Mouse (Mus musculus): ENCODE measurements at regions not wholly inside any gene's neighbourhood (a gene's known extent, or its start where the extent isn't known, plus 50 kb on each side); places are given as distances from the start of the nearest gene placed in this dataset.

- Histone ChIP-seq H3K27ac (ENCODE audit: insufficient read depth, low read depth, low read length) (no peak overlapping the region), H3K4me3 (ENCODE audit: insufficient read depth, low read depth, low read length) (no peak overlapping the region), H3K4me1 (ENCODE audit: control insufficient read depth, insufficient read depth, low read length) (0 out of 2 replicates have a peak, but pooled peaks cover 3% of the 10 kb centered on the region)
- WGBS = 93% methylated on average over 6 of the region's 6 CpGs
- TF ChIP-seq POLR2A (IDR thresholded peaks at IDR 0.05; ENCODE audit: insufficient read depth, low read depth, low read length) (no peak), CTCF (IDR thresholded peaks at IDR 0.05; ENCODE audit: insufficient read depth, low read depth, low read length) (no peak)
Observed at GRCm38 (mm10) chr3:53343638-53344037, 119.5 kb downstream of the Nhlrc3 start.

GRCm38 (mm10) chr3:53341304-53342206, 121.6 kb downstream of the Nhlrc3 start:
- no peak overlapping the region for H3K27ac ChIP-seq (ENCODE audit: insufficient read depth, low read depth, low read length)
- H3K4me1 ChIP-seq (ENCODE audit: control insufficient read depth, insufficient read depth, low read length) = 0 out of 2 replicates have a peak, but pooled peaks cover 3% of the 10 kb centered on the region
- H3K4me3 ChIP-seq (ENCODE audit: insufficient read depth, low read depth, low read length) = no peak overlapping the region
- TF ChIP-seq POLR2A (IDR thresholded peaks at IDR 0.05; ENCODE audit: insufficient read depth, low read depth, low read length) (no peak), CTCF (IDR thresholded peaks at IDR 0.05; ENCODE audit: insufficient read depth, low read depth, low read length) (no peak)
- 69% methylated on average over 22 of the region's 22 CpGs for WGBS

DNA sequence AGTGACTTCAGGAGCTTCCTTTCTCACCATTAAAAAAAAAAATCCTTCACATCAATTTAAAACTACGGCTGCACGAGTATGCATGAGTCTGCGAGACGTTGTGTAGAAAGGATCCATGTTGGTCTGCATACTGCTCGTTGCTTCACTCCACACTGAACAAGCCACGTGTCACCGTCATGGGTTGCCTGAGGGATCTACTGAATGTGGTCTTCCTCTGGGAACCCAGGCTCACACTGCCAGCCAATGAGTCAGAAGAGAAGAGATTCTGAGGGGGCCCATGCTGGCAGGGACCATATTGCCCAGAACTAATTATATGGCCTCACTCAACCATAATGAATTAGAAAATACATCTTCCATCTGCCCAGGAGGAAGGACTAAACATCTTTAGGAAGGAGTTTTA, 124.6 kb downstream of the Nhlrc3 start:
- WGBS = 93% methylated on average over 7 of the region's 7 CpGs
- TF ChIP-seq CTCF (IDR thresholded peaks at IDR 0.05; ENCODE audit: insufficient read depth, low read depth, low read length) (no peak), POLR2A (IDR thresholded peaks at IDR 0.05; ENCODE audit: insufficient read depth, low read depth, low read length) (no peak)
- 0 out of 2 replicates have a peak, but pooled peaks cover 3% of the 10 kb centered on the region for H3K4me1 ChIP-seq (ENCODE audit: control insufficient read depth, insufficient read depth, low read length)
- no peak overlapping the region for H3K27ac ChIP-seq (ENCODE audit: insufficient read depth, low read depth, low read length)
- no peak overlapping the region for H3K4me3 ChIP-seq (ENCODE audit: insufficient read depth, low read depth, low read length)

DNA sequence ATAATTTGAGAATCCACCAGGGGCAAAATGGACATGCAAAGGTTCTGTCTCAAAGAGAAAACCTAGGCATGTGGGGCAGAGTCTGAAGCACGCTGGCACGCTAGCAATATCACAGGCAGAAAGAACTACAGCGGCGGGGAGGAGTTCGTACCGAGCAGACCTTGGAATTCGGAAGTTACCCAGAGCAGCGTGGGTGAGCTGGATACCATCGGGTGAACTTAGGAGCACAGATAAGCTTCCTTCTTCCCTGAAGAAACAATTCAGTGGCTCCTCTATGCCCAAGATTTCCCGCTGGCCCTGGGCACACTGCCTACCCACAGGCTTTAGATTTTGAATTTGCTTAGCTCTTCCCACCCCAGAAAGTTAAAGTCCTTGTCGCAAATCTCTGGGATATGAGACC, 129.1 kb downstream of the Nhlrc3 start:
- no peak overlapping the region for H3K27ac ChIP-seq (ENCODE audit: insufficient read depth, low read depth, low read length)
- no peaks in the 10 kb centered on the region for H3K4me1 ChIP-seq (ENCODE audit: control insufficient read depth, insufficient read depth, low read length)
- TF ChIP-seq POLR2A (IDR thresholded peaks at IDR 0.05; ENCODE audit: insufficient read depth, low read depth, low read length) (no peak), CTCF (IDR thresholded peaks at IDR 0.05; ENCODE audit: insufficient read depth, low read depth, low read length) (no peak)
- H3K4me3 ChIP-seq (ENCODE audit: insufficient read depth, low read depth, low read length) = no peak overlapping the region
- 66% methylated on average over 11 of the region's 11 CpGs for WGBS

- TF ChIP-seq POLR2A (IDR thresholded peaks at IDR 0.05; ENCODE audit: insufficient read depth, low read depth, low read length) = no peak
- no peak for TF ChIP-seq CTCF (IDR thresholded peaks at IDR 0.05; ENCODE audit: insufficient read depth, low read depth, low read length)
- peaks cover 4% of the 10 kb centered on the region for H3K4me1 ChIP-seq (ENCODE audit: control insufficient read depth, insufficient read depth, low read length)
- no peak overlapping the region for H3K27ac ChIP-seq (ENCODE audit: insufficient read depth, low read depth, low read length)
- H3K4me3 ChIP-seq (ENCODE audit: insufficient read depth, low read depth, low read length) = no peak overlapping the region
- 51% methylated on average over 3 of the region's 3 CpGs for WGBS
Observed at GRCm38 (mm10) chr3:53329528-53329927, 133.6 kb downstream of the Nhlrc3 start.

DNA sequence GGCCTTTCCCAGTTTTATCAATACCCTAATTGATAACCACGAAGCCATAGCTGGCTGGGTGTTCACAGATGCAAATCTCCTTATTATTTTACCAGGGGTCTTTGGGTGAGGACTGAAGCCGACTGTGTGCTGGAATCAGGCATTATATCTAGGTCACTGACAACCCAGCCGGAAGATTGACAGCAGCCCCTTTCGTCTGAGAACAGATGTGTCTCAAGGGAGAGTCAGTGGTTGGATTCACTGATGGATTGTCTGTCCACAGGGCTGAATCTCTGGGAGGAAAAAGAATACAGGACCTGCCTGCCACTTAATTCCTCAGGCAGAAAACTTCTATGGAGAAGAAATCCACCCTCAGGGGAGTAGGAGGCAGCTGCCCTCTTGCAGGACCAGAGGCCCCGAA, 135.7 kb downstream of the Nhlrc3 start:
- no peak overlapping the region for H3K4me3 ChIP-seq (ENCODE audit: insufficient read depth, low read depth, low read length)
- 64% methylated on average over 5 of the region's 5 CpGs for WGBS
- H3K27ac ChIP-seq (ENCODE audit: insufficient read depth, low read depth, low read length) = no peak overlapping the region
- TF ChIP-seq POLR2A (IDR thresholded peaks at IDR 0.05; ENCODE audit: insufficient read depth, low read depth, low read length) (no peak), CTCF (IDR thresholded peaks at IDR 0.05; ENCODE audit: insufficient read depth, low read depth, low read length) (no peak)
- H3K4me1 ChIP-seq (ENCODE audit: control insufficient read depth, insufficient read depth, low read length) = peaks cover 6% of the 10 kb centered on the region

GRCm38 (mm10) chr3:53326967-53327366, 136.2 kb downstream of the Nhlrc3 start:
- TF ChIP-seq CTCF (IDR thresholded peaks at IDR 0.05; ENCODE audit: insufficient read depth, low read depth, low read length) = no peak
- no peak for TF ChIP-seq POLR2A (IDR thresholded peaks at IDR 0.05; ENCODE audit: insufficient read depth, low read depth, low read length)
- no peak overlapping the region for H3K4me3 ChIP-seq (ENCODE audit: insufficient read depth, low read depth, low read length)
- peaks cover 6% of the 10 kb centered on the region for H3K4me1 ChIP-seq (ENCODE audit: control insufficient read depth, insufficient read depth, low read length)
- WGBS = 40% methylated on average over 7 of the region's 7 CpGs
- no peak overlapping the region for H3K27ac ChIP-seq (ENCODE audit: insufficient read depth, low read depth, low read length)

GRCm38 (mm10) chr3:53325080-53325479, 138.1 kb downstream of the Nhlrc3 start:
- no peak for TF ChIP-seq CTCF (IDR thresholded peaks at IDR 0.05; ENCODE audit: insufficient read depth, low read depth, low read length)
- no peak for TF ChIP-seq POLR2A (IDR thresholded peaks at IDR 0.05; ENCODE audit: insufficient read depth, low read depth, low read length)
- no peak overlapping the region for H3K27ac ChIP-seq (ENCODE audit: insufficient read depth, low read depth, low read length)
- WGBS = 65% methylated on average over 7 of the region's 7 CpGs
- no peak overlapping the region for H3K4me3 ChIP-seq (ENCODE audit: insufficient read depth, low read depth, low read length)
- H3K4me1 ChIP-seq (ENCODE audit: control insufficient read depth, insufficient read depth, low read length) = peaks cover 6% of the 10 kb centered on the region

DNA sequence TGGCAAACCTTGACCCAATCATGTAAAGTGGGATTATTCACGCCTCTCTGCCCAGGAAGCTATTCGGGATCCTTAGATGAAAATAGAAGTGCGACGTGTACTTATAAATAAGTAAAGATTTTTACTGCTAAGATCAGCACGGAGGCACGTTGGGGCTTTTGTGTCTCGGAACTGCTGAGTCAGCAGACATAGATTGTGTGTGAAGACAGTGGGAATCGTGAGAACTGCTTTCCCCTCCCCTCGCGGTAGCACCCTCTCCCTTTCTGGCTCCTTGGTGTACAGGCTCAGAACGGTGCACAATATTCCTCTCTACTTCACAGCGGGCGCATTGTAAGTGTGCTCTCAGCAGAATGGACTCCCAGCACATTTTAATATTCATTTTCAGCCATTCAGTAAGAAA, 138.7 kb downstream of the Nhlrc3 start:
- H3K4me3 ChIP-seq (ENCODE audit: insufficient read depth, low read depth, low read length) = no peak overlapping the region
- no peak overlapping the region for H3K27ac ChIP-seq (ENCODE audit: insufficient read depth, low read depth, low read length)
- H3K4me1 ChIP-seq (ENCODE audit: control insufficient read depth, insufficient read depth, low read length) = peaks cover 6% of the 10 kb centered on the region
- TF ChIP-seq CTCF (IDR thresholded peaks at IDR 0.05; ENCODE audit: insufficient read depth, low read depth, low read length) = no peak
- no peak for TF ChIP-seq POLR2A (IDR thresholded peaks at IDR 0.05; ENCODE audit: insufficient read depth, low read depth, low read length)
- WGBS = 30% methylated on average over 13 of the region's 13 CpGs
